Mouse (Mus musculus) liver, adult 2 months (tissue): ENCODE results near the gene Nim1k.

ENCODE experiments used
- CTCF ChIP-seq: fragments of 200-500 bp; IDR thresholded peaks from 2 replicates; pipeline ENCODE4 v1.5.1; 2011; ENCODE audit warnings: low read depth, low read length, control low read depth
- POLR2A ChIP-seq: fragments of 200-500 bp; IDR thresholded peaks from 2 replicates; pipeline ENCODE4 v1.6.1; 2011; ENCODE audit warnings: low read length, control low read depth; ENCODE audit not compliant: insufficient read depth; ENCODE audit errors: extremely low read depth

DNA sequence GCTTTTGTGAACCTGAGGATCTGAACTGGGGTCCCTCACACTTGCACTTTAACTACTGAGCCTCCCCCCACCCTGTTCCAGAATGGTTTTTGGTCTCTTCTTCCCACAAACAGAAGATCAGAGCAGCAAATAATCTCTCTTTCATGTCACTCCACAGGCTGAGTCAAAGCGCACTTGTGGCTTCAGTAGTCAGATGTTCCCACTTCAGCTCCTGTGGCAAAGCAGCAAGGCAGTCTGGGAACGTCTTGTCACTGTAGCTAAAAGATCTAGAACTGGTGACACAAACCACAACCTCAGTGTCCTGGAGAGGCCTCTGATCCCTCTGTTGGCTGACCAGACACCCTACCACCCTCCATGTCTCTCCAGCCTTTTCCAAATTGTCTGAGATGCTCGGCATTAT lies 74.5 kb downstream of the Nim1k start:
- TF ChIP-seq CTCF = no peak
- TF ChIP-seq POLR2A = no peak
